Mouse (Mus musculus) stomach, postnatal 0 days (tissue): ENCODE measurements around the gene Egln3.

Source experiments
- CTCF ChIP-seq: IDR thresholded peaks from 2 replicates; pipeline ENCODE4 v1.5.1; 2016; ENCODE audit warnings: antibody characterized with exemption, low read depth, mild to moderate bottlenecking, moderate library complexity
- EP300 ChIP-seq: optimal IDR thresholded peaks from 2 replicates; pipeline ENCODE3; 2016; ENCODE audit warnings: antibody characterized with exemption

GRCm38 (mm10) chr12:54222036-54222760, 18.5 kb upstream of the Egln3 start:
- TF ChIP-seq CTCF: no peak
- TF ChIP-seq EP300: no peak
